Mouse (Mus musculus) naive thymus-derived CD4-positive, alpha-beta T cell, adult 2 months (primary cell): ENCODE measurements at regions not wholly inside any gene's neighbourhood (a gene's known extent, or its start where the extent isn't known, plus 50 kb on each side); places are given as distances from the start of the nearest gene placed in this dataset.

Experiments used
- DNase-seq: peaks from one replicate; pipeline ENCODE4 v3.0.0-alpha.2; 2011; ENCODE audit warnings: low read depth

- DNase-seq: no peak
Measured at GRCm38 (mm10) chr1:92340644-92341043, 133.0 kb downstream of the Ndufa10 start.

GRCm38 (mm10) chr1:92338589-92338988, 135.1 kb downstream of the Ndufa10 start:
- DNase-seq: no peak

- DNase-seq: no peak
Measured at GRCm38 (mm10) chr1:92337450-92337849, 136.2 kb downstream of the Ndufa10 start.

GRCm38 (mm10) chr1:92332248-92332584, 136.7 kb upstream of the Hdac4 start:
- DNase-seq: no peak

- DNase-seq: no peak
Measured at GRCm38 (mm10) chr1:92331559-92332247, 136.2 kb upstream of the Hdac4 start.

- DNase-seq: no peak
Measured at GRCm38 (mm10) chr1:92330181-92330580, 134.7 kb upstream of the Hdac4 start.

- DNase-seq: no peak
Measured at GRCm38 (mm10) chr1:92329491-92329890, 134.0 kb upstream of the Hdac4 start.

- DNase-seq: no peak
Measured at GRCm38 (mm10) chr1:92327141-92327540, 131.6 kb upstream of the Hdac4 start.

- no peak for DNase-seq
Measured at GRCm38 (mm10) chr1:92325281-92325680, 129.8 kb upstream of the Hdac4 start.

GRCm38 (mm10) chr1:92324091-92324950, 128.8 kb upstream of the Hdac4 start:
- no peak for DNase-seq

- no peak for DNase-seq
Measured at GRCm38 (mm10) chr1:92317131-92317530, 121.6 kb upstream of the Hdac4 start.

- DNase-seq: no peak
Measured at GRCm38 (mm10) chr1:92316191-92316723, 120.8 kb upstream of the Hdac4 start.

GRCm38 (mm10) chr1:92313001-92313597, 117.6 kb upstream of the Hdac4 start:
- DNase-seq: no peak

GRCm38 (mm10) chr1:92309883-92310282, 114.4 kb upstream of the Hdac4 start:
- no peak for DNase-seq

GRCm38 (mm10) chr1:92309381-92309780, 113.9 kb upstream of the Hdac4 start:
- no peak for DNase-seq

GRCm38 (mm10) chr1:92308537-92308936, 113.0 kb upstream of the Hdac4 start:
- no peak for DNase-seq

- no peak for DNase-seq
Measured at GRCm38 (mm10) chr1:92306042-92306441, 110.5 kb upstream of the Hdac4 start.

GRCm38 (mm10) chr1:92299041-92299440, 103.5 kb upstream of the Hdac4 start:
- DNase-seq: no peak

GRCm38 (mm10) chr1:92292681-92293380, 97.3 kb upstream of the Hdac4 start:
- no peak for DNase-seq

GRCm38 (mm10) chr1:92286966-92287342, 91.5 kb upstream of the Hdac4 start:
- DNase-seq: no peak

GRCm38 (mm10) chr1:92286013-92286965, 90.8 kb upstream of the Hdac4 start:
- DNase-seq: no peak
